Mouse (Mus musculus) hindbrain, embryonic 12.5 days (tissue): Measurements from ENCODE around the gene Col6a5. TPM values are rescaled to one million over a fixed set of nuclear protein-coding genes. Genes with fewer than 3 reads are reported as not detected.
"Not testable (repeated sequence)": the region's sequence is repeated elsewhere in the genome, so short reads cannot be mapped to it uniquely, and the experiment has no call there.

Source experiments
- ATAC-seq: fragments of 200-750 bp; cut with Nextera tagmentation; 2 replicates; pipeline ENCODE4 v1.8.0; 2017; ENCODE audit warnings: moderate TSS enrichment; ENCODE audit not compliant: low FRiP score
- H3K27ac ChIP-seq: fragments of 300-500 bp; sonication (generic); 2 replicates; pipeline ENCODE4 v1.5.1; 2016; ENCODE audit warnings: mild to moderate bottlenecking
- H3K27me3 ChIP-seq: fragments of 300-500 bp; sonication (generic); 2 replicates; pipeline ENCODE4 v1.6.1; 2016; ENCODE audit warnings: mild to moderate bottlenecking
- H3K36me3 ChIP-seq: fragments of 300-500 bp; sonication (generic); 2 replicates; pipeline ENCODE4 v1.6.1; 2016; ENCODE audit warnings: mild to moderate bottlenecking
- H3K4me1 ChIP-seq: fragments of 300-500 bp; sonication (generic); 2 replicates; pipeline ENCODE4 v1.6.1; 2016
- H3K4me2 ChIP-seq: fragments of 300-500 bp; sonication (generic); replicated peaks from 2 replicates; pipeline ENCODE4 v1.6.1; 2016; ENCODE audit warnings: mild to moderate bottlenecking
- H3K4me3 ChIP-seq: fragments of 300-500 bp; sonication (generic); 2 replicates; pipeline ENCODE4 v1.5.1; 2016; ENCODE audit warnings: mild to moderate bottlenecking
- H3K9ac ChIP-seq: fragments of 300-500 bp; sonication (generic); 2 replicates; pipeline ENCODE4 v1.6.1; 2016; ENCODE audit warnings: mild to moderate bottlenecking, moderate library complexity
- H3K9me3 ChIP-seq: fragments of 300-500 bp; sonication (generic); replicated peaks from 2 replicates; pipeline ENCODE4 v1.6.1; 2016; ENCODE audit warnings: mild to moderate bottlenecking
- WGBS: fragments of 180-500 bp; shearing (Covaris S2); methylation state at CpG from one replicate; pipeline ENCODE4 v1.1.7; 2016; 5-methylcytosine and 5-hydroxymethylcytosine counted together
- polyA plus RNA-seq: library from polyadenylated mRNA; unstranded; fragments of >200 nt; fragmentation: Nextera tagmentation; extraction: Ambion mirVana; gene quantifications from 2 replicates; pipeline ENCODE4 v1.2.1, GENCODE M21; 2016

Gene Col6a5
- polyA plus RNA-seq, 1 experiment from 2014 or later = 0.04 TPM

DNA sequence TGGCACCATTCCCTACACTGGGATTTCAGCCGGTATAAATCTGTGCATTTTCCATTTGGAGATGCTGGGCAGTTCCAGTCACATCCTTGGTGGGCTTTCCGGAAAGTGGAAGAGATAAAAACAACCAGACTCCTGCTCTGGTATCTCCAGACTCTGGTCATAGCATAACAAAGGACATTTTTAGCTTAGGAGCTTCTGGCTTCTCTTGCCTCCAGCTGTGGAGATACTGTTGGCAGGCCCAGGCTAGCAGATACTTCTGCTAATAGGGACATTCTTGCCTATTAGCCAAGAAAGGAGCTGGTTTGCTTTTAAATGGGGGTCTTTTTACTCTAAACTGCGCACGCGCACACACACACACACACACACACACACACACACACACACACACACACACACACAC lies 113.2 kb downstream of the Col6a5 start:
- no peak for ATAC-seq
- no peak overlapping the region for H3K4me2 ChIP-seq
- 88% methylated on average over 5 of the region's 5 CpGs for WGBS

DNA sequence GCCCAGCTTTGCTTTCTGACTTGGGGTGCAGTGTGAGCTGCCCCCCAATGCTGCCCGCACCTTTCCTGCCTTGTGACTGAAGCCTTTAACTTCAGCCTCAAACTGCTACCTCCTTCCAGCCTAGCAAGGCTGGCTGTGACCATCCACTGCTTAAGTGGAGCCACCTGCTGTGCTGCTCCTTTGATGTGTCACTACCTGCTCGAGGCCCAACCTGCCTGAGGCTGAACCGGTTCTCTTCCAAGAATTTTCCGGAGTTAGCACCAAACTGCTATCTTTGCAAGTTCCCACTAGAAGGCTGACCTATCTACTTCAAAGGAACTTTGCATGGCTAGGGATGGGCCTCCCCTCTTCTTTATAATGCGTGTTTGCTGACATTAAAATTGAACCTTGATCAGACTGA lies 119.1 kb downstream of the Col6a5 start:
- H3K4me1 ChIP-seq = not testable (repeated sequence)

More for the DNA sequence above, 113.2 kb downstream of the Col6a5 start:
- Histone ChIP-seq H3K9me3 (no peaks in the 10 kb centered on the region), H3K27ac (no peak overlapping the region), H3K4me3 (no peak overlapping the region), H3K36me3 (no peaks in the 10 kb centered on the region), H3K9ac (no peak overlapping the region), H3K27me3 (no peaks in the 10 kb centered on the region), H3K4me1 (no peaks in the 10 kb centered on the region)

DNA sequence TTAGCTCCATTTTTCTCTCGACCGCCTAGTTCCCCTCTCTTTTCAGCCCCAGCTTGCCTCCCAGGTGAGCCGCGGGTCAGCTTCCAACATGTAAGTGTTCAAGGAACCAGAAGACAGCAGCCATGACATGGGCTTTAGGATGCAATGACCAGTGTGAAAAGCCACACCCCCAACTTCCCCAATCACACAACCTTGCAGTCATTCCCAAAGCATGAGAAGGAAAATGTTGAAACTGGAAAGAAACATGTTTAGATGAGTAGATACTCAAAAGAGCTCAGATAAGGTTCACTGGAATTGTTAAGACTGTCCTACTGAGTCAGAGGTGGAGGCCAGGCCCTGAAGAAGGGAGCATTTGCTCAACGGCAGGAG lies 121.3 kb downstream of the Col6a5 start:
- H3K27me3 ChIP-seq = no peaks in the 10 kb centered on the region
- WGBS = 85% methylated on average over 5 of the region's 5 CpGs
- no peak overlapping the region for H3K27ac ChIP-seq
- no peak overlapping the region for H3K9ac ChIP-seq
- H3K4me2 ChIP-seq = no peak overlapping the region
- no peak overlapping the region for H3K4me3 ChIP-seq
- no peaks in the 10 kb centered on the region for H3K36me3 ChIP-seq
- H3K4me1 ChIP-seq = peaks cover 3% of the 10 kb centered on the region; the same call in 1 of the 2 replicates
- no peaks in the 10 kb centered on the region for H3K9me3 ChIP-seq
- no peak for ATAC-seq

More for the DNA sequence above, 119.1 kb downstream of the Col6a5 start:
- not testable (repeated sequence) for H3K9ac ChIP-seq, H3K36me3 ChIP-seq, H3K27ac ChIP-seq, H3K4me2 ChIP-seq, H3K9me3 ChIP-seq, H3K27me3 ChIP-seq, H3K4me3 ChIP-seq, ATAC-seq
- WGBS = 55% methylated on average over 5 of the region's 5 CpGs

DNA sequence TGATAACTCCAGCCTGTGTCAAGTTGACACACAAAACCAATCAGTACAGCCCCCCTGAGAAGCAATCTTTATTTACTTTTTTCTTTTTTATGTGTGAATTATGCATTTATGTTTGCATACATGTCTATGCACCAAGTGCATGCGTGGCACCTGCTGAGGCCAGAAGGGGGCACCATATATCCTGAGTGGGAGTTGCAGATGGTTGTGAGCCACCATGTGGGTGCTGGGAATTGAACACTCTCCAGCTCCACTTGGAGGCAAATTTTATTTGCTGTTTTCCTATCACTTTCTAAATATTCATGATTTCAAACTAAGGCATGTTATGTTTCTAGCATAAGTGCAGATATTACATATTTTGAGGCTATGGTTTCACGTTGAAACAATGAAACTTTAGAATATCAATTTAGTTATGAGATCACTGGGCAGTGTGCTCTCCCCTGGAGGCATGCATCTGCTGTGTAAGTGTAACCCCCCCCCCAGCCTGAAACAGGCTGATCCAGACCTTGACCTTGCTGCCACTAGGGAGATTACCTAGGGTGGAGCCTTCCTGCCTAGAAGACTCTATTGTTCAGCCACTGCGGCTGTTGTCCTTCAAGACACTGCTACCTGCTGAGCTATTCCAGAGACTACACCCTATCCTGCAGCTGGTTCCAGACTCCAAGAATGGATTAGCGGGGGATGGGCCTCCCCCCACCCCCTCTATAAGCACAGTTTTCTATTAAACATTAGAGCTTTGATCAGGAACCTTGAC lies 121.9 kb downstream of the Col6a5 start:
- peaks cover 3% of the 10 kb centered on the region; the same call in 1 of the 2 replicates for H3K4me1 ChIP-seq
- H3K9ac ChIP-seq = no peak overlapping the region
- WGBS = 80% methylated on average over 4 of the region's 4 CpGs
- no peak overlapping the region for H3K4me3 ChIP-seq
- no peak overlapping the region for H3K27ac ChIP-seq
- no peaks in the 10 kb centered on the region for H3K36me3 ChIP-seq
- no peaks in the 10 kb centered on the region for H3K27me3 ChIP-seq
- no peak overlapping the region for H3K4me2 ChIP-seq
- ATAC-seq = no peak
- H3K9me3 ChIP-seq = no peaks in the 10 kb centered on the region

DNA sequence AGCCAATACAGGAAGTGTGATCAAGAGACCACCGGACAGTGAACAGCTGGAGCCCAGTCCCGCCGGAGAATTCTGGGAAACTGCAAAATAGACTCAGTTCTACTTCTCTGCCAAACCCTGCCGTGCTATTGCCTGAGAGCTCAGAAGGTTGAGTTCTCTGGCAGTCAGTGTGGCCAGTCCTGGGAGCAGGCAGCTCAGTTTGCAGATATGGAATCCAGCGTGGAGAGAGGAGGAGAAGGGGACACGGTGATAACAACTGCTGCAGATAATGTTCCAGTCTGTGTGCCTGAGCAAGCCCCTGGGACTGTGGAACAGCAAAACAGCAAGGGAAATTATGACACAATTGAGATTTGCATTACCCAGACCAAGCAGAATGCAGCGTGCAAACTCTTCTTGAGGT lies 124.9 kb downstream of the Col6a5 start:
- WGBS = 81% methylated on average over 7 of the region's 7 CpGs
- ATAC-seq = no peak
- H3K27ac ChIP-seq = no peak overlapping the region
- H3K36me3 ChIP-seq = no peaks in the 10 kb centered on the region
- H3K27me3 ChIP-seq = no peaks in the 10 kb centered on the region
- H3K4me1 ChIP-seq = peaks cover 3% of the 10 kb centered on the region; the same call in 1 of the 2 replicates
- H3K4me3 ChIP-seq = no peak overlapping the region
- H3K9ac ChIP-seq = no peak overlapping the region
- no peak overlapping the region for H3K4me2 ChIP-seq
- no peaks in the 10 kb centered on the region for H3K9me3 ChIP-seq

DNA sequence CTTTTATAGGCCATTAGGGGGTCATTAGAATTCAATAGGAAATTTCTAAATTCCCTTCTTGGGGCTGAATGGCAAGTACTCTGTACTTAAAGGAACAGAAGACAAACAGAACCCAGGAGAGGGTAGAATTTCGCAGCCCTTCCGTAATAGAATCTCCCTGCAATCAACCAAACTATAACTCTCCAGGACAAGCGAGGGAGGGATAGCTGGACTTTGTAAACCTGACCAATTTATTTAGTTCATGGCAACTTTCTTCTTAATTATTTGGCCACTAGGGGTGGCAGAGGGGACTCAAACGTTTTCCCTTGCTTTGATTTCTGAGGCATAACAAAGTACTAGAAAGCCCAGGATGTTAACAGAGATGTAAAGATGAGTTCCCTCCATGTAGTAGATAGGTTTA lies 125.6 kb downstream of the Col6a5 start:
- no peaks in the 10 kb centered on the region for H3K9me3 ChIP-seq
- H3K4me2 ChIP-seq = no peak overlapping the region
- peaks cover 3% of the 10 kb centered on the region; the same call in 1 of the 2 replicates for H3K4me1 ChIP-seq
- WGBS = 53% methylated on average over 4 of the region's 4 CpGs
- H3K27me3 ChIP-seq = no peaks in the 10 kb centered on the region
- H3K36me3 ChIP-seq = no peaks in the 10 kb centered on the region
- no peak overlapping the region for H3K4me3 ChIP-seq
- no peak overlapping the region for H3K27ac ChIP-seq
- H3K9ac ChIP-seq = no peak overlapping the region
- ATAC-seq = no peak

DNA sequence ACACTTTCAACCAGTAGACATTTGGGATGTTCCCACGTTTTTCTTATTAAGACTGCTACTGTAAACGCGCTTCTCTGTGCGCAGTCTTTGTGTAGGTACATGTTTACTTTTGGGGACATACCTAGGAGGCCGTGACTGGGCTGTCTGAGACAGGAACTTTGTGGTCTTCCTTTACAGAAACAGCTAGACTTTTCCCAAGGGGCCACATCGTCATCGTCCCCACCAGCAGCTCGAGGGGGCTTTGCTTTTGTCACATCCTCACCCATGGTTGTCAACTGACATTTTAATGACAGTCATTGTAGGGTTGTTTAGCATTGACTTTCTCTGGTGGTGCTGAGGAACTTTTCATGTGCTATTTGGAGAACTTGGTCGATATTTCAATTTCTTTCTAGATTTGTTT lies 129.2 kb downstream of the Col6a5 start:
- peaks cover 7% of the 10 kb centered on the region; the same call in 1 of the 2 replicates for H3K4me1 ChIP-seq
- ATAC-seq = no peak
- H3K27ac ChIP-seq = no peak overlapping the region
- H3K36me3 ChIP-seq = no peaks in the 10 kb centered on the region
- no peak overlapping the region for H3K4me2 ChIP-seq
- H3K9me3 ChIP-seq = no peaks in the 10 kb centered on the region
- WGBS = 86% methylated on average over 9 of the region's 9 CpGs
- H3K27me3 ChIP-seq = peaks cover 5% of the 10 kb centered on the region; the same call in 1 of the 2 replicates
- H3K9ac ChIP-seq = no peak overlapping the region
- H3K4me3 ChIP-seq = no peak overlapping the region

DNA sequence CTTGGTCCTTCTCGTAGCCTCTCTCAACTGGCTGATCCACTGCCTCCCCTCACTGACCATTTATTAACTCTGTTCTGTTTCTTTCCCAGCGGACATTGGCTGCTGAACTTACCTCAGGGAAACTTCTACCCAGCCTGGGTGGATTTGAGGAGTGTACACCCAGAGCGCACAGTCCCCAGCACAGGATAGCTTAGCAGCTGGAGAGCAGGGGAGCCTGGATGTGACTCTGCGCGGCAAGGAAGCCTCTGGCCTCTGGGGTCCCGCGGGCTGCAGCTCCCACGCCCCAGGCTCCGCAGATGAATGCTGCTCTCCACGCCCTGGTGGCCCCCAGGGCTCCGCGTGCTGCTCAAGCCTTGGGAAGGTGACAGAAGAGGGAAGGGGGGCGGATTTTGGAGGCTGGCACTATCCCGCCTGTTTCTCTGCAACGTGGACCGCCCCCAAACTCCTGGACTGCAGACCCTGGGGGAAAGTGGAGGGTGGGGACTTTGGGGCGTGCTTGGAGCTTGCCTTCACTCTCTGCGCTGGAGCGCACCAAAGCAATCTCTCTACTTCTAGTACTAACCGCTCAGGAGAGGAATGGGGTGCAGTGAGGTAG lies 132.6 kb downstream of the Col6a5 start, which contains the start of gene Col6a6:
Gene Col6a6, minus strand, starts transcription at position 370 of the 595 bp plus-strand sequence.
- ATAC-seq = no peak
- Histone ChIP-seq H3K9me3 (no peaks in the 10 kb centered on the region), H3K27me3 (peaks cover 5% of the 10 kb centered on the region; the same call in 1 of the 2 replicates), H3K4me1 (peaks cover 4% of the 10 kb centered on the region; the same call in 1 of the 2 replicates), H3K36me3 (no peaks in the 10 kb centered on the region), H3K27ac (no peak within 1 kb of the TSS), H3K9ac (no peak within 1 kb of the TSS; the same call in 1 of the 2 replicates), H3K4me3 (no peak within 1 kb of the TSS), H3K4me2 (peak within 1 kb of the TSS; percentile 37)
- WGBS = 22% methylated on average over 19 of the region's 20 CpGs

DNA sequence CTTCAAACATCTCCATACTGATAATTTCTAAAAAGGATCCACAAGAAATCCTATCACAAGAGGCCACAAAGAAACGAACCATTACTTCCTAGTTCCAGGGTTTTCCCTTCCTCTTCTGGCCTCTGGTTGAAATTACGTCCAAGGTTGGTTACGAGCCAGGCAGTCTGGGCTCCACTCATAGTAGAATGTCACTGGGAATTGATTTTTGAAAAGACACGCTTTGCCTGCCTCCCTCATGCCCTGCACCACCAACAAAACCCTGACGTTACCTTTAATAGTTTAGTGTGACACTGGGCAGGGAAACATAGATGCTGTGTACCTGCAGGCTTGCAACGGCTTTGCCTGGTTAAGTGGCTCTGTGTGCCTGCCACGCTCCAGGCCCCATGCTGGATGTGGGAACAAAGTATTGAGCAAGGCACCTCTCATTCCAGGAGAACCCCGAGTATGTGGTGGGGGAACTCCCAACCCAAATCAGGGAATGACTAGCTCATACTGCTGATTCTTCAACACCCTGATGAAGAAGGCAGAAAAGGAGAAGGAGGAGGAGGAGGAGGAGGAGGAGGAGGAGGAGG lies 133.3 kb downstream of the Col6a5 start:
- H3K4me1 ChIP-seq = peaks cover 4% of the 10 kb centered on the region; the same call in 1 of the 2 replicates
- no peak overlapping the region for H3K4me2 ChIP-seq
- H3K27ac ChIP-seq = no peak overlapping the region
- ATAC-seq = no peak
- no peaks in the 10 kb centered on the region for H3K9me3 ChIP-seq
- H3K27me3 ChIP-seq = peaks cover 5% of the 10 kb centered on the region; the same call in 1 of the 2 replicates
- WGBS = 74% methylated on average over 8 of the region's 8 CpGs
- H3K36me3 ChIP-seq = no peaks in the 10 kb centered on the region
- H3K9ac ChIP-seq = no peak overlapping the region
- no peak overlapping the region for H3K4me3 ChIP-seq

DNA sequence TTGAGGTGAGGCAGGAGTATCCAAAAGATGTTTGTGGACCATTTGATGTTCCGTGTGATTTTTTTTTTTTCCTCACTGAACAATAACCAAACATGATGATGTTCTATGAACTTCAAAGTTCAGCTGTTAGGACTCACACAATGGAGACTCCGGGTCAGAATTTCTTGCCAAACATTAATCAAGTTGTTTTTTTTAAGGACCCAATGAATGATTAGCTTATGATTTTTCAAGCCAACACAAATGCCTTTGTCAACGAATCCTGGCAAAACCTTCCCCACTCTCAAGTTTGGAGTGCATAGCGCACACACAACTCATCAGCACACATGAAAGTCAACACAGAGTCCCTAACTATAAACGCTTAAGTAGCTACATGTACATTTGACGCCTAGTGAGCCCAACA lies 139.7 kb downstream of the Col6a5 start:
- ATAC-seq = no peak
- 93% methylated on average over 6 of the region's 6 CpGs for whole genome bisulfite sequencing
- Histone ChIP-seq H3K4me1 (no peaks in the 10 kb centered on the region), H3K36me3 (no peaks in the 10 kb centered on the region), H3K4me3 (no peak overlapping the region), H3K27me3 (no peaks in the 10 kb centered on the region), H3K4me2 (no peak overlapping the region), H3K27ac (no peak overlapping the region), H3K9ac (no peak overlapping the region), H3K9me3 (no peaks in the 10 kb centered on the region)

DNA sequence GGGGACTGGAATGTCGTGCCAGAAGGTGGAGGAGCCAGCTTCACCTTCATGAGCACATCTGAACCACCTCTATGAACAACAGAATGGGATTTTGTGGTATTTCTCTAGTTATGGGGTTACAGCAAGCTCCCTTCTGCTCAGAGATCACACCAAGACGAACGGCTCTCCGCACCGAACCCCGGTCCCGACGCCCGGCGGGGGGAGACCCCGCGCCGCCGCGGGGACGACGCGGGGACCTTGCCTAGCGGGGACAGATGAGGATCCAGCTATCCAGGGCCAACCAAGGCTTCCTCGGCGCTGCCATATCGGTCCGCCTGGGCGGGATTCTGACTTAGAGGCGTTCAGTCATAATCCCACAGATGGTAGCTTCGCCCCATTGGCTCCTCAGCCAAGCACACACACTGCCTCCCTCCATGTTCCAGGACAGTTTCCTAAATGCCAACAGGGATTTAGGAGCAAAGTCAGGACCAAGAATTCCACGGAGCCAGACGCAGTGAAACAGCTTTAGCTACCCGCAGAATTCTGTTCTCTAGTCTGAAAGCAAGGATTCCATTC lies 141.2 kb downstream of the Col6a5 start:
- Histone ChIP-seq H3K36me3 (no peaks in the 10 kb centered on the region), H3K9ac (no peak overlapping the region), H3K4me2 (no peak overlapping the region), H3K4me3 (no peak overlapping the region), H3K9me3 (no peaks in the 10 kb centered on the region), H3K4me1 (no peaks in the 10 kb centered on the region), H3K27ac (no peak overlapping the region), H3K27me3 (no peaks in the 10 kb centered on the region)
- WGBS = 77% methylated on average over 29 of the region's 29 CpGs
- no peak for ATAC-seq

DNA sequence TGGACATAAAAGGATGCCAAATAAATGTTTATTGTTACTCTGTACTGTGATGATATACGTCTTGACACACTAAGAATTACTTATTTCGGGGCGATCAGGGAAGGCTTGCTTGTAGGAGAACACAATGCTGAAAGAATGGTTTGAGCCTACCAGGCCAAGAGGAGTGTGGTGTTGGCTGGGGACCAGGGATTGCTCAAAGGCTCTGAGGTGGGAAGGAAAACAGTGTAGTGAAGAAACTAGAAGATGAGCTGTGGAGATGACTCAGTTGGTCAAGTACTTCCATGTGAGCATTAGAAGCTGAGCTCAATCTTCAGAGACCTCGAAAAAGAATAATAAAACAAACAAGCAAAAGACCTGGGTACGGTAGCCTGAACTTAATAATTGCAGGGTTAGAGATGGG lies 146.0 kb downstream of the Col6a5 start:
- no peak overlapping the region for H3K27ac ChIP-seq
- no peaks in the 10 kb centered on the region for H3K27me3 ChIP-seq
- no peak overlapping the region for H3K9ac ChIP-seq
- no peak for ATAC-seq
- no peak overlapping the region for H3K4me2 ChIP-seq
- H3K4me1 ChIP-seq = 0 out of 2 replicates have a peak, but pooled peaks cover 4% of the 10 kb centered on the region
- H3K36me3 ChIP-seq = no peaks in the 10 kb centered on the region
- 87% methylated on average over 5 of the region's 5 CpGs for WGBS
- no peak overlapping the region for H3K4me3 ChIP-seq
- H3K9me3 ChIP-seq = no peaks in the 10 kb centered on the region
